Mouse (Mus musculus): ENCODE data around the gene Brd3.

Gene Brd3

DNA sequence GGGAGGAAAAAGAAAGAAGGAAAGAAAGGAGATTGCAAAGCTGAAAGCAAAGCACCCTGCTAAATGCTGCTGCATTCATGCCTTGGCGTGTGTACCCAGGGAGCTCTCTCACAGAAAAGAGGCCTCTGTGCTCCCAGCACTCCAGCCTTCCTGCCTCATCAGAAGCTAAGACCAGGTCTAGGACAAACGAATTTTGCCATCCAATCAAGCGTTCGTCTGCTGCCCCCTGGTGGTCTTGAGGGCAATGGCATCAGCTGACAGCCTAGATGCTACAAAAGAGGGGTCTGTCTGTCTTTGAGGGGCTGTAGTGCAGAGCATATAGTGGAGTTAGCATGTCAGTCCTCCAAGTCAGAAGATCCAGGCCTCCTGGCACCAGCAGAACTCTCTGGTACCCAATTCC, 79.4 kb downstream of the Brd3 start:
- DNase-seq (ENCODE audit: extremely low spot score, low read depth, low spot score) = peak; percentile 82

- no peak for DNase-seq (ENCODE audit: extremely low spot score, low read depth, low spot score)
These were observed 80.5 kb downstream of the Brd3 start, which contains the start of gene Vav2 for GRCm38 (mm10) chr2:27426855-27427457. Vav2 (minus strand) TSS chr2:27427033.

DNA sequence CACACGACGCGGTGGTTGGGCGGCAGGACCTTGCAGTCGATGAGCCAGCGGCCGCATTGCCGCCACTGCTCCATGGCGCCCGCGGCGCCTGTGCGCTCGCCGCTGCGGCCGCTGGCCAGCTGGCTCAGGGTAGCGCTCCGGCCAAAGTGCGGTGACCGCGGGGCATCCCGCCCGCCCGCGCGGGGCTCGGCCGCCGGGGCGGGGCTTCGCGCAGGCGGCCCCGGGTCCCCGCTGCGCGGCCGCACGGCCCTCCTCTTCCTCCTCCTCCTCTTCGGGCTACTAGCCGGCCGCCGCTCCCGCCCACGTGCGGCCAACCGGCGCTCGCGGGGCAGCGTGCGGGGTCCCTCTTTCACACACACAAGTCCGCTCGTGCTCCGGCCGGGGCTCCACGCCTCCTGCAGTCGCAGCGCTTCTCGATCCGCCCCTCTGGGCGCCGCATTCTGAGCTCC, 81.0 kb downstream of the Brd3 start:
- DNase-seq (ENCODE audit: extremely low spot score, low read depth, low spot score) = no peak

GRCm38 (mm10) chr2:27425751-27426405, 81.6 kb downstream of the Brd3 start:
- DNase-seq (ENCODE audit: extremely low spot score, low read depth, low spot score) = no peak

- no peak for DNase-seq (ENCODE audit: extremely low spot score, low read depth, low spot score)
These were observed 82.3 kb downstream of the Brd3 start for GRCm38 (mm10) chr2:27425161-27425611.

GRCm38 (mm10) chr2:27423596-27423995, 83.9 kb downstream of the Brd3 start:
- no peak for DNase-seq (ENCODE audit: extremely low spot score, low read depth, low spot score)

DNA sequence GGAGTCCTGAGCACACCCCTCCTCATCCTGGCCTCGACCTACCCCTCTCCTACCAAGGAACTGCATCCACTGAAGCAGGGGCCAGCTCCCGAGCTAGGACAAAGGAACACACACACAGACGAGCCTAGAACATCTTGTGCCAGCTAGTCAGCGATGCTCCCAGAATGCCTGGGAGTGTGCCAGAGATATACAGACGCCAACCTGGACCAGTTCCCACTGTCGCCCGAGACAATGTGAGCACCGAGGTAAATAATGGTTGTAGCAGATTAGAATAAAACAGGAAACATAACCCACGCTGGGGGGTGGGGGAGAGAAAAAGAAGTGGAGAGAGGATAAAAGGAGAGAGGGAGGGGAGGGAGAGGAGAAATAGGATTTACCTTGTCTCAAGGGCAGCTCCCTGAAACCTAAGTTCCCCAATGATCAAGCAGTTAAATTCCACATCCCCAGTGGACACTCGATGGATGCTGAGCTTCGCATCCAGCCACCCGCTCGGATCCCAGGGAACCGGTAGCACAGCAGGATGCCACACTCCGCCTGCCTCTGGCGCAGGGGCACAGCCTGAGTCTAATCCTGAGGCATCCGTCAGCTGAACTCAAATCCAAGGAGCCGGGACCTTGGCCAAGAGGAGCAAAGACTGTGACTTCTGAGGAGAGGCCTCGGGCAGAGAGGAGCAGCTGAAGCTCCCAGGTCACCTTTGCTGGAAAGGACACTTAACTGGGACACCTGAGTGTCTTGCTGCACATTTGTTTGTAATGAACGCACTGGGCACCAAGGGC, 86.0 kb downstream of the Brd3 start:
- DNase-seq (ENCODE audit: extremely low spot score, low read depth, low spot score) = no peak

DNA sequence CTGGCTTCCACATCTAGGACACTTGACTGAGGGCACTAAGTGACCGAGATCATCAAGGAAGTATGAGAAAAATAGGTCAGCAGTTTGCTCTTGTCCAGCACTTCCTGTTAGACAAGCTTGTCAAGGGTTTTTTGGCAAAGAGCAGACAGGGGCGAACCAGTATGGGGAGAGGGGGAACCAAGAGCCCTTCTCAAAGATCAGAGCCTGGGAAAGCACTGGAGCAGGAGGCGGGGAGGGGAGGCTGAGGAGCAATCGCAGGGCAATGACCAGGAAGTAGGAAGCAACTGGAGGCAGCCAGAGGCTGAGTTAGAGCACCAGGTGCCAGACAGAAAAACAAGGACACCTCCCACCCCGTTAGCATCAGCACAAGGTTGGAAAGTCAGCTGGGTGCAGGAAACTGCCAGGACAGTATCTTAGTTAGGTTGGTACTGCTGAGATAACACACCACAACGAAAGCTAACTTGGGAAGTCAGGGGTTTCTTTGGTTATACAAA, 88.8 kb downstream of the Brd3 start:
- DNase-seq (ENCODE audit: extremely low spot score, low read depth, low spot score) = no peak

DNA sequence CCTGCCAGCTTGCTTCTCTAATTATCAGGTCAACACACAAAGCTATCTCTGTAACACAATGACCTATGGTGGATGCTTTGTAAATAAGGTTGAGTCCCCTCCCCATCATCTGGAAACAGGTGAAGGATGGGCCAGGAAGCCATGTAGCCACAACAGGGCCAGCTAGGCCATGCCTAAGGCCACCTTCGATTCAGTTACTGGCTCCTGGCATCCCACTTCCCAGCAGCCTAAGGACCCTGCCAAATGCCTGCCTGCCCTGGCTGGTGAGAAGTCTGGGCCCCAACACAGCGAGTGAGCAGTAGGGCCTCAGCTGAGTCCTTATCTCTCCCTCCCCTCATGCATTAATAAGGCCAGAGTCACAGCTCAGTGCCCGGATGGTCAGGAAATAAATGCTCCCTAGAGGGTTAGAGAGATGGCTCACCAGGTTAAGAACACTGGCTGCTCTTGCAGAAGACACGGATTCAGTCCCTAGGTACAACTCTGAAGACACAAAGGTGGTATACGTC, 89.8 kb downstream of the Brd3 start:
- DNase-seq (ENCODE audit: extremely low spot score, low read depth, low spot score) = no peak

GRCm38 (mm10) chr2:27416425-27416824, 91.0 kb downstream of the Brd3 start:
- DNase-seq (ENCODE audit: extremely low spot score, low read depth, low spot score) = no peak

DNA sequence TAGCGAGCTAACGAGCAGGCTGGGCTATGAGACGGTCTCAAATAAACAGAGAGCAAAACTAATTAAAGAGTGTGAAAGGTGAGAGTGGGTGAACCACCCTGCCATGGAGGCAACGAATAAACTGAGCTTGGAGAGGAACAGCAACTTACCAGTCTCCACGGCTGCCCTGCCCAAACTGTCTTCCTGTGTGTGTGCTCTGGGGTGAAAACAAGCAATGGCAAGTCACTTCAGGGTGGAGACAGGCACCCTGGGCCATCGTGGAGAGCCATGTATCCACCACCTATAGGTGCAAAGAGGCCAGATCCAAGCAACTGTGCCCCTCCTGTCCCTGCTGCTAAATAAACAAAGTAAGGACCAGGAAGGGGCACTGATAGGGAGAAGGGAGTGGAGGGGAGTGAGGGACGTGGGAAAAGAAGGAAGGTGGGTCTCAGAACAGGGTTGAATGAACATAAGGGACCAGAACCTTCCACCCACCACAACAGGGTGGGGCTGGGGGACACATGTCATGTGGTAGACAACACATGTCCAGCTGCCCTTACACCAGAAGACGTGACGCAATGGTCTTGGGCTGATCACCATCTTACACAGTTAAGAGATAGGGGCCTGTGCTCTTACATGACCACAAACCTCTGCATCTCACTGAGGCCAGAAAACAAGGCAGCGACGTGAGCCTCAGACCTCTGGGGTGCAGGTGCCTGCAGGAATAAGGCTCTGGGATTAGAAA, 92.2 kb downstream of the Brd3 start:
- no peak for DNase-seq (ENCODE audit: extremely low spot score, low read depth, low spot score)

- no peak for DNase-seq (ENCODE audit: extremely low spot score, low read depth, low spot score)
These were observed 93.4 kb downstream of the Brd3 start for GRCm38 (mm10) chr2:27413936-27414657.

DNA sequence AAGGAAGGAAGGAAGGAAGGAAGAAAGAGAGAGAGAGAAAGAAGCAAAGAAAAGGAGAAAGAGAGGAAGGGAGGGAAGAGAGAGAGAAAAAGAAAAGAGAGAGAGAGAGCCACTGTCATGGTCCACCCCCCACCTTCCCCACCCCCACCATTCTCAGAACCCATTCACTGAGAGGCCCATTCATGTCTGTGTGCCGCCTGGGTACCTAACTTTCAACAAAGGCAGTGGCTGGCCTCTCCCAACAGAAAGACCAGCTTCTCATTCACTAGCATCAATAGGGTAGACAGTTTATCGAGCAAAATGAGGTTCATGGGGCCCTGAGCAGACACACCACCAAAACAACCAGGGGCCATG, 93.9 kb downstream of the Brd3 start:
- no peak for DNase-seq (ENCODE audit: extremely low spot score, low read depth, low spot score)

DNA sequence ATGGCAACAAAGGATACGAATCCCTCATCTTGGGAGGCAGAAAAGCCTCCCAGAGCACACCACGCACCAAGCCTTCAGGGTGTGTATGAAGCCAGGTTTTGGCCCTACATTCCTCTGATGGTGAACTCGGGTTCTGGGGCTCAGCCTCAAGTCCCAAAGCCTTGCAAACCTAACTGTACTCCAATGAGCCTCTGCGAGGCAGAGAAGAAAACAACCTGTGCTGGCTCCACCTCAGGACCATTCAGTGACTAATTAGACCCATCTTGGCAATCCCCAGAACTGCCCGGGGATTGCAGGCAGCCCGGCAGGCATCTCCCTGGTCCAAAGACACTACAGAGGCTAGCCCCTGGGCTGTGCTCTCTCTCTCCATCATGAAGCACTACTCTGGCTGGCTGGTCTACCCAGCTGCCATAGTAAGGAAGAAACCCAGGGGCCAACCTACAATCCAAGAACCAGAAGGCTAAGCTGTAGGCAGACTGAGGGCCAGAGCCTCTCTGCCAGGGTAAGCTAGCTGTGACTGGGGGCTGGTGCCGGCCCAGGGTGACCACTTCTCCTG, 95.1 kb downstream of the Brd3 start:
- no peak for DNase-seq (ENCODE audit: extremely low spot score, low read depth, low spot score)

GRCm38 (mm10) chr2:27411688-27412174, 95.7 kb downstream of the Brd3 start:
- DNase-seq (ENCODE audit: extremely low spot score, low read depth, low spot score) = no peak

- DNase-seq (ENCODE audit: extremely low spot score, low read depth, low spot score) = no peak
These were observed 96.8 kb downstream of the Brd3 start for GRCm38 (mm10) chr2:27410518-27411140.

GRCm38 (mm10) chr2:27408194-27408593, 99.3 kb downstream of the Brd3 start:
- DNase-seq (ENCODE audit: extremely low spot score, low read depth, low spot score) = no peak

- DNase-seq (ENCODE audit: extremely low spot score, low read depth, low spot score) = no peak
These were observed 100.5 kb downstream of the Brd3 start for GRCm38 (mm10) chr2:27406928-27407327.

- no peak for DNase-seq (ENCODE audit: extremely low spot score, low read depth, low spot score)
These were observed 102.2 kb downstream of the Brd3 start for GRCm38 (mm10) chr2:27405094-27405884.

Measured in hindlimb bud, embryonic 11.5 days (tissue).